Mouse (Mus musculus): ENCODE measurements around the gene Spa17.

GRCm38 (mm10) chr9:37563805-37564204 is 49.7 kb downstream of the Spa17 start:
- TF ChIP-seq POLR2A (IDR thresholded peaks at IDR 0.05; ENCODE audit: insufficient read length, low read depth) (no peak), MYOG (IDR thresholded peaks at IDR 0.05; ENCODE audit: control insufficient read depth in 1 of 3, insufficient read depth in 1 of 3, insufficient read length in 2 of 3, low read depth in 2 of 3) (no peak), E2F4 (IDR thresholded peaks at IDR 0.05; ENCODE audit: insufficient read depth) (no peak), USF1 (IDR thresholded peaks at IDR 0.05; ENCODE audit: low read depth) (no peak)
